Mouse (Mus musculus): ENCODE measurements around the gene Lce3e. TPM values are rescaled to one million over a fixed set of nuclear protein-coding genes. Genes with fewer than 3 reads are reported as not detected.

Gene Lce3e
- not detected for polyA plus RNA-seq (2017; shearing (Covaris generic))

- ATAC-seq = no peak
These were observed at the start of gene Lce3e for GRCm38 (mm10) chr3:92966761-92967160. Gene Lce3e (plus strand): TSS chr3:92967061.

- no peak for ATAC-seq
These were observed 46.5 kb upstream of the Lce3e start for GRCm38 (mm10) chr3:92920364-92920763.

- ATAC-seq = no peak
These were observed 40.7 kb upstream of the Lce3e start, which contains the start of gene Lce3a for GRCm38 (mm10) chr3:92926130-92926529. Gene Lce3a (minus strand): TSS chr3:92926230.

- ATAC-seq = no peak
These were observed 34.2 kb upstream of the Lce3e start, which contains the start of gene Lce3b for GRCm38 (mm10) chr3:92932679-92933078. Gene Lce3b (plus strand): TSS chr3:92932979.

GRCm38 (mm10) chr3:92944186-92944585 lies 22.7 kb upstream of the Lce3e start, which contains the start of gene Lce3c:
Gene Lce3c (plus strand): TSS chr3:92944486.
- no peak for ATAC-seq

GRCm38 (mm10) chr3:92957090-92957489 lies 9.8 kb upstream of the Lce3e start, which contains the start of gene Lce3d:
Gene Lce3d (plus strand): TSS chr3:92957390.
- ATAC-seq = no peak

GRCm38 (mm10) chr3:92978484-92978883 lies 11.6 kb downstream of the Lce3e start:
- ATAC-seq = no peak

GRCm38 (mm10) chr3:92991926-92992325 lies 25.1 kb downstream of the Lce3e start, which contains the start of gene Lce3f:
Gene Lce3f (plus strand): TSS chr3:92992226.
- no peak for ATAC-seq

- no peak for ATAC-seq
These were observed 31.8 kb downstream of the Lce3e start for GRCm38 (mm10) chr3:92998691-92999090.

- ATAC-seq = no peak
These were observed 33.8 kb downstream of the Lce3e start for GRCm38 (mm10) chr3:93000621-93001020.

- no peak for ATAC-seq
These were observed 36.0 kb downstream of the Lce3e start for GRCm38 (mm10) chr3:93002843-93003242.

- no peak for ATAC-seq
These were observed 47.5 kb downstream of the Lce3e start for GRCm38 (mm10) chr3:93014378-93014801.

- ATAC-seq = no peak
These were observed 48.0 kb downstream of the Lce3e start for GRCm38 (mm10) chr3:93014871-93015270.

GRCm38 (mm10) chr3:93015460-93016104 lies 48.7 kb downstream of the Lce3e start, which contains the start of gene Crct1:
Gene Crct1 (minus strand): TSS chr3:93015687.
- ATAC-seq = no peak

Other genes starting within 250 kb of the Lce3e start
- gene Lce1f, start 246.7 kb upstream of the Lce3e start, polyA plus RNA-seq (2017; shearing (Covaris generic)) = not detected
- not detected for gene Gm38119, start 228.0 kb upstream of the Lce3e start, polyA plus RNA-seq (2017; shearing (Covaris generic))
- not detected for gene Lce1g, start 214.7 kb upstream of the Lce3e start, polyA plus RNA-seq (2017; shearing (Covaris generic))
- not detected for gene Lce1h, start 202.0 kb upstream of the Lce3e start, polyA plus RNA-seq (2017; shearing (Covaris generic))
- not detected for gene Lce1i, start 188.2 kb upstream of the Lce3e start, polyA plus RNA-seq (2017; shearing (Covaris generic))
- gene Lce1j, start 176.5 kb upstream of the Lce3e start, polyA plus RNA-seq (2017; shearing (Covaris generic)) = not detected
- not detected for gene Lce1k, start 159.2 kb upstream of the Lce3e start, polyA plus RNA-seq (2017; shearing (Covaris generic))
- gene Kprp, start 139.8 kb upstream of the Lce3e start, polyA plus RNA-seq (2017; shearing (Covaris generic)) = not detected
- not detected for gene Lce1l, start 115.8 kb upstream of the Lce3e start, polyA plus RNA-seq (2017; shearing (Covaris generic))
- gene 2310050C09Rik, start 96.8 kb upstream of the Lce3e start, polyA plus RNA-seq (2017; shearing (Covaris generic)) = not detected
- gene Lce3a, start 40.8 kb upstream of the Lce3e start, polyA plus RNA-seq (2017; shearing (Covaris generic)) = not detected
- gene Lce3b, start 34.1 kb upstream of the Lce3e start, polyA plus RNA-seq (2017; shearing (Covaris generic)) = not detected
- not detected for gene Lce3c, start 22.6 kb upstream of the Lce3e start, polyA plus RNA-seq (2017; shearing (Covaris generic))
- not detected for gene Lce3d, start 9.7 kb upstream of the Lce3e start, polyA plus RNA-seq (2017; shearing (Covaris generic))
- not detected for gene Lce3f, start 25.2 kb downstream of the Lce3e start, polyA plus RNA-seq (2017; shearing (Covaris generic))
- not detected for gene Crct1, start 48.6 kb downstream of the Lce3e start, polyA plus RNA-seq (2017; shearing (Covaris generic))
- gene Lce1m, start 52.0 kb downstream of the Lce3e start, polyA plus RNA-seq (2017; shearing (Covaris generic)) = not detected
- gene Gm4858, start 101.8 kb downstream of the Lce3e start, polyA plus RNA-seq (2017; shearing (Covaris generic)) = not detected
- not detected for gene Crnn, start 177.7 kb downstream of the Lce3e start, polyA plus RNA-seq (2017; shearing (Covaris generic))
- not detected for gene Flg2, start 230.2 kb downstream of the Lce3e start, polyA plus RNA-seq (2017; shearing (Covaris generic))

Measured in inflammation-experienced regulatory T-cells, adult 6 months (primary cell).